Mouse (Mus musculus): ENCODE results near the gene Slc2a12. TPM values are rescaled to one million over a fixed set of nuclear protein-coding genes. Genes with fewer than 3 reads are reported as not detected.

Slc2a12 gene
- polyA plus RNA-seq, 1 experiment = 0.02 TPM

DNA sequence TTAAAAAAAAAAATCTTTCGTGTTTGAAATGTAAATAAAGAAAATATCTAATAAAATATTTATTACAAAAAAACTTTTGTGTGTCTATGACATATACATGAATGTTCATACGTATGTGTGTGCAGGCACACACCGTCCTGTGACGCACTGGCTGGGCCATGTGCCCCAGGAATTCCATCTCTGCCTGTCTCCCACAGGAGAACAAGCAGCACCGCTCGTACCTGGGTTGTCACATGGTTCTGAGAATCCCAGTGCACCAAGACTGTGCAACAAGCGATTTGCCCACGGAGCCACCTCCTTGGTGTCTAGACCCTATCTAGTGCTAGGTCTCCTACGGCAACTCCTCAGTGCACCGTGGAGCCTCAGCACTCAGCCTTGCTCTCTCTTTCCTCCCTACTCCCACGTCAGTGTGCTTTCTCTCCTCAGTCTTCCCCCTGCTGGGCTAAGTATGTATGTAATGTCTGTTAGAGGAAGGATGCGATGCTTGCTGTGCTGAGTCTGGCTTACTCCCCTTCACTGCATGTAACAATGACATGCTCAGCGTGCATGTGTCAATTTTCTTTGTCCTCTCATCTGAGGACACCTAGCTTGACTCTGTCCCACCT lies 65.5 kb downstream of the Slc2a12 start:
- Histone ChIP-seq H3K27ac (ENCODE audit: insufficient read depth, low read length) (no peak overlapping the region), H3K4me3 (ENCODE audit: extremely low read depth, insufficient read depth, insufficient read length) (no peak overlapping the region), H3K36me3 (ENCODE audit: control insufficient read depth, insufficient read depth, low read length) (peaks cover 27% of the 10 kb centered on the region), H3K27me3 (ENCODE audit: control insufficient read depth, insufficient read depth, low read length) (no peaks in the 10 kb centered on the region), H3K4me1 (ENCODE audit: control insufficient read depth, insufficient read depth, insufficient read length) (no peaks in the 10 kb centered on the region)
- TF ChIP-seq CTCF (IDR thresholded peaks at IDR 0.05; ENCODE audit: extremely low read depth, insufficient read depth, insufficient read length, insufficient replicate concordance) (no peak), POLR2A (IDR thresholded peaks at IDR 0.05; ENCODE audit: low read depth, low read length) (no peak)
- DNase-seq (ENCODE audit: low read depth in 1 of 2, low spot score in 2 of 2) = no peak
- WGBS = 96% methylated on average over 13 of the region's 13 CpGs

DNA sequence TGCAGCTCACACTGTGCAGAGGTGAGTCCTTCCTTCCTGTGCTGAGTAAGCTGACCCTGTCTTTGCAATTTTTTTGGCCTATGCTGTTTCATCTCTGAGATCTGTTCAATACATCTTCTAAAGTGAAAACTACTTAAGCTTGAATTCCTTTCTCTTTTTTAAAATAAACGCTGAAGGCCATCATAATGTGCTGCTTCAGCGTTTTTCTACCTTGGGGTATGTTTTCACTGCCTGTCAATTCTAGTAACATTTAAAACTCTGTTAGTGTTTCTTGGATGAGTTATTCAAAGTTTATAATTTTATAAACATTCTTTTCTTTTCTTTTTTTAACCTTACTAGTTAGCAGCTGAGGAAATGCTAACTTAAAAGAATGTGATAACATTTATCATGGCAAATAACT lies 68.1 kb downstream of the Slc2a12 start:
- WGBS = 72% methylated on average over 2 of the region's 2 CpGs
- TF ChIP-seq CTCF (IDR thresholded peaks at IDR 0.05; ENCODE audit: extremely low read depth, insufficient read depth, insufficient read length, insufficient replicate concordance) (no peak), POLR2A (IDR thresholded peaks at IDR 0.05; ENCODE audit: low read depth, low read length) (no peak)
- H3K27me3 ChIP-seq (ENCODE audit: control insufficient read depth, insufficient read depth, low read length) = no peaks in the 10 kb centered on the region

DNA sequence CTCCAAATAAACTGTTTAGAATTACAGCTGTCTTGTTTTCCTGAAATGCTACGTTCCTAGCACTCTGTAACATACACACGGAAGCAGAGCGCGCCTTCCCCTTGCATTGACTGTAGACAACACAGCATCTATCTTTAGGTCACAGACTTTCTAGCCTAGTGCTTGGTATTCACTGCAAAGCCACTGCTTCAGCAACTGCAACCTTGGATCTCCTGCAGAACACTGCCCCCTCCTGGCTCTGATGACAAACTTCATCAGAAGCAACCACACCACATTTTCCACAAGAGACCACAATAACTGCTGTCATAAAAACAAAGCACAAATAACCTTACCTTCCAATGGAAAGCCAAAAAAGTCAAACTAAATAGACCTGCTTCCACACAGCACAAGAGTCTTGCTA lies 69.7 kb downstream of the Slc2a12 start:
- 70% methylated on average over 4 of the region's 4 CpGs for WGBS
- Histone ChIP-seq H3K4me3 (ENCODE audit: extremely low read depth, insufficient read depth, insufficient read length) (no peak overlapping the region), H3K27me3 (ENCODE audit: control insufficient read depth, insufficient read depth, low read length) (no peaks in the 10 kb centered on the region), H3K36me3 (ENCODE audit: control insufficient read depth, insufficient read depth, low read length) (peaks cover 2% of the 10 kb centered on the region), H3K27ac (ENCODE audit: insufficient read depth, low read length) (no peak overlapping the region), H3K4me1 (ENCODE audit: control insufficient read depth, insufficient read depth, insufficient read length) (no peaks in the 10 kb centered on the region)
- TF ChIP-seq POLR2A (IDR thresholded peaks at IDR 0.05; ENCODE audit: low read depth, low read length) = no peak
- TF ChIP-seq CTCF (IDR thresholded peaks at IDR 0.05; ENCODE audit: extremely low read depth, insufficient read depth, insufficient read length, insufficient replicate concordance) = peak; percentile 55; the same call in 1 of the 2 replicates
- DNase-seq (ENCODE audit: low read depth in 1 of 2, low spot score in 2 of 2) = peak; percentile 28 to 31

More for the DNA sequence above, 68.1 kb downstream of the Slc2a12 start:
- H3K4me1 ChIP-seq (ENCODE audit: control insufficient read depth, insufficient read depth, insufficient read length) = no peaks in the 10 kb centered on the region
- no peak overlapping the region for H3K27ac ChIP-seq (ENCODE audit: insufficient read depth, low read length)
- H3K36me3 ChIP-seq (ENCODE audit: control insufficient read depth, insufficient read depth, low read length) = peaks cover 7% of the 10 kb centered on the region
- DNase-seq (ENCODE audit: low read depth in 1 of 2, low spot score in 2 of 2) = no peak
- H3K4me3 ChIP-seq (ENCODE audit: extremely low read depth, insufficient read depth, insufficient read length) = no peak overlapping the region

DNA sequence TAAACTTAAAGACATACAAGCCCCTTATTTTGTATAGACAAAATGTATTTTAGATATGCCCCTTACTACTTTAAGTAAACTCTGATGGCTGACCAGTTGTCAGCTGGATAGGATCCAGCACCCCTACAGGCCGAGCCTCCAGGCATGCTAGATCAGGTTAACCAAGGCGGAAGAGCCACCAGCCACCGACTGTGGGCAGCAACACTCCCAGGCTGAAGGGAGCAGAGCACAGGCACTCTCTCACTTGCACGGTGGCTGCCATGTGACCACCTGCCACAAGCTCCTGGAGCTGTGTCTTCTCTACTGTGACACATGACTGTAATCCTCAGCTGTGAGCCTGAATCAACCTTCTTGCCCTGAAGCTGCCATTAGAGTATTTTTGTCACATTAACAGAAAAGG lies 73.7 kb downstream of the Slc2a12 start:
- Histone ChIP-seq H3K4me3 (ENCODE audit: extremely low read depth, insufficient read depth, insufficient read length) (no peak overlapping the region), H3K27me3 (ENCODE audit: control insufficient read depth, insufficient read depth, low read length) (no peaks in the 10 kb centered on the region), H3K27ac (ENCODE audit: insufficient read depth, low read length) (no peak overlapping the region), H3K36me3 (ENCODE audit: control insufficient read depth, insufficient read depth, low read length) (no peaks in the 10 kb centered on the region), H3K4me1 (ENCODE audit: control insufficient read depth, insufficient read depth, insufficient read length) (no peaks in the 10 kb centered on the region; the same call in none of the 2 replicates)
- TF ChIP-seq CTCF (IDR thresholded peaks at IDR 0.05; ENCODE audit: extremely low read depth, insufficient read depth, insufficient read length, insufficient replicate concordance) (no peak), POLR2A (IDR thresholded peaks at IDR 0.05; ENCODE audit: low read depth, low read length) (no peak)
- 30% methylated on average over 4 of the region's 4 CpGs for WGBS
- no peak for DNase-seq (ENCODE audit: low read depth in 1 of 2, low spot score in 2 of 2)

DNA sequence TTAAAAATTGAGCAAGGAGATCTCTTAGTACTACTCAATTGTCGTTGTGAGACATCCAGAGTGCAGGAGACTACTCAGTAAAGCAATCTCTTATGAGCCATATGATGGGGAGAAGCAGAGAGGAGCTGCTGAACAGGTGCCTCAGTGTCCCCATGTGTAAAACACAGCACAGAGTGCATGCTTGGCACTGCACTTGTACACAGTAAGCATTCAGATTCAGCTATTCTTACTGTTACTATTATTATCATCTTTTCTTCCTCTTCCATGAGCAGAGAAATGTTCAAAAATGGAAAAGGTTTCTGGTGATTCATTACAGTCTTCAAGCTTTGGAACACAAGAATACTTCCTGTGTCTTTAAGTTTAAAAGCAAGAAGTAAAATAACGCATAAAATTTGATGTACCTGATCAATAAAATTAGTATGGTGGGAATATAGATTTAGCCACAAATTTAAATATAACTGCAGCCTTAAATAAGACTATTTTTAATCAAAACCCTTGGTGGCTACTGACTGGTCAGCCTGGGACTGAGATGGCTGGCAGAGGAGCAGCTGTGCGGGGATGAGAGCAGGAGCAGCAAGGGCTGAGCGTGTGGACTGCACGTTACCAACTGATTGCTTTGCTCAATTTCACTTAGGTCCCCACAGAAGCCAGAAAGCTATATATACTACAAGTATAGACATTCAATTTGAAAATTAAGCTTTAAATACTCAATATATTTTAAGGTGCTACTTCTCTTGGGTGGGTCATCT lies 76.1 kb downstream of the Slc2a12 start:
- no peak overlapping the region for H3K4me3 ChIP-seq (ENCODE audit: extremely low read depth, insufficient read depth, insufficient read length)
- WGBS = 91% methylated on average over 5 of the region's 5 CpGs
- no peaks in the 10 kb centered on the region for H3K27me3 ChIP-seq (ENCODE audit: control insufficient read depth, insufficient read depth, low read length)
- TF ChIP-seq POLR2A (IDR thresholded peaks at IDR 0.05; ENCODE audit: low read depth, low read length) (no peak), CTCF (IDR thresholded peaks at IDR 0.05; ENCODE audit: extremely low read depth, insufficient read depth, insufficient read length, insufficient replicate concordance) (no peak)
- H3K36me3 ChIP-seq (ENCODE audit: control insufficient read depth, insufficient read depth, low read length) = no peaks in the 10 kb centered on the region
- no peaks in the 10 kb centered on the region; the same call in none of the 2 replicates for H3K4me1 ChIP-seq (ENCODE audit: control insufficient read depth, insufficient read depth, insufficient read length)
- no peak overlapping the region for H3K27ac ChIP-seq (ENCODE audit: insufficient read depth, low read length)
- DNase-seq (ENCODE audit: low read depth in 1 of 2, low spot score in 2 of 2) = no peak

DNA sequence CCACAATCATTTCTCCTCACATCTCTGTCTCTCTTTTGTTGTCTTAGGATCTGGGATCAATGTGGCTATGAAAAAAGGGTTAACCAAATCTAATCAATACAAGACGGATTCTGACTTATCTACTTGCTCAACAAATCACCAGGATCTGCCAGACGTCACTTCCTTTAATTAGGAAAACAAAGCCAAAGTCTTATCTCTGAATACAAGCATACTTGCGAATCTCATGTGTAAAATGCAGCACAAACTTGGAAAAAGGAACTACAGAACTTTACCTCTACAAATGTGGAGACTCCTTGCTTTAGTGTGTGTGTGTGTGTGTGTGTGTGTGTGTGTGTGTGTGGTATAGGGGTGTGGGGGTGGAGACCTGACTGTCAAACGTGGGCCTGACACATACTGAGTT lies 80.4 kb downstream of the Slc2a12 start:
- H3K27ac ChIP-seq (ENCODE audit: insufficient read depth, low read length) = no peak overlapping the region
- TF ChIP-seq CTCF (IDR thresholded peaks at IDR 0.05; ENCODE audit: extremely low read depth, insufficient read depth, insufficient read length, insufficient replicate concordance) (no peak), POLR2A (IDR thresholded peaks at IDR 0.05; ENCODE audit: low read depth, low read length) (no peak)
- no peaks in the 10 kb centered on the region for H3K36me3 ChIP-seq (ENCODE audit: control insufficient read depth, insufficient read depth, low read length)
- no peak for DNase-seq (ENCODE audit: low read depth in 1 of 2, low spot score in 2 of 2)
- H3K4me1 ChIP-seq (ENCODE audit: control insufficient read depth, insufficient read depth, insufficient read length) = no peaks in the 10 kb centered on the region; the same call in none of the 2 replicates
- WGBS = 63% methylated on average over 4 of the region's 4 CpGs
- no peaks in the 10 kb centered on the region for H3K27me3 ChIP-seq (ENCODE audit: control insufficient read depth, insufficient read depth, low read length)
- H3K4me3 ChIP-seq (ENCODE audit: extremely low read depth, insufficient read depth, insufficient read length) = no peak overlapping the region

DNA sequence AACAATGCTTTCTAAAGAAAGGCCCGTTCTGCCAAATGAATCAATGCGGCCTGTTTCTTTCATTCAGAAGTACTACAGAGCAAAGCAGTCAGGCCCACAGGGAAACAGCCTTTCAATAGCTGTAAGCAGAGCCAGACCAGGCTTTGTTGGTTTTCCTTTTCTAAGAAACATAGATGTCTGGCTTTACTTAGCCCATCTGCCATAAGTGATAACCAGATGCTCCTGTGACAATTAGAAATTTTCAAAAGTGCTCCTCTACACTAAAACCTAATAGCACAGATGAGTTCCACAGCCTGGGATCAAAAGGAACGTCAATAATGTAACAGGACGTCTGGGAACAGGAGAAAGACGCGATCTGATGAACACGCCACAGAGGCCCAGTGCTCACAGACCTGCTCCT lies 81.5 kb downstream of the Slc2a12 start:
- TF ChIP-seq CTCF (IDR thresholded peaks at IDR 0.05; ENCODE audit: extremely low read depth, insufficient read depth, insufficient read length, insufficient replicate concordance) (no peak), POLR2A (IDR thresholded peaks at IDR 0.05; ENCODE audit: low read depth, low read length) (no peak)
- H3K4me1 ChIP-seq (ENCODE audit: control insufficient read depth, insufficient read depth, insufficient read length) = no peaks in the 10 kb centered on the region; the same call in none of the 2 replicates
- 91% methylated on average over 7 of the region's 7 CpGs for WGBS

More for the DNA sequence above, 81.5 kb downstream of the Slc2a12 start:
- Histone ChIP-seq H3K27me3 (ENCODE audit: control insufficient read depth, insufficient read depth, low read length) (no peaks in the 10 kb centered on the region), H3K27ac (ENCODE audit: insufficient read depth, low read length) (no peak overlapping the region), H3K36me3 (ENCODE audit: control insufficient read depth, insufficient read depth, low read length) (no peaks in the 10 kb centered on the region), H3K4me3 (ENCODE audit: extremely low read depth, insufficient read depth, insufficient read length) (no peak overlapping the region)
- DNase-seq (ENCODE audit: low read depth in 1 of 2, low spot score in 2 of 2) = no peak

Data from spleen, adult 2 months (tissue).